Mouse (Mus musculus) CH12.LX (cell line): ENCODE measurements around the gene Prl3d2. TPM values are rescaled to one million over a fixed set of nuclear protein-coding genes. Genes with fewer than 3 reads are reported as not detected.
"Not testable (repeated sequence)": the region's sequence is repeated elsewhere in the genome, so short reads cannot be mapped to it uniquely, and the experiment has no call there.

Source experiments
- DNase-seq: peaks from one replicate; pipeline ENCODE4 v3.0.0-alpha.2; 2013; ENCODE audit errors: extremely low read depth
- H3K27ac ChIP-seq: 2 replicates; pipeline ENCODE4 v1.5.1; 2012; ENCODE audit warnings: low read depth, mild to moderate bottlenecking, control low read depth, moderate library complexity; ENCODE audit not compliant: insufficient read depth
- H3K27me3 ChIP-seq: replicated peaks from 2 replicates; pipeline ENCODE3; 2012; ENCODE audit warnings: inconsistent platforms
- H3K36me3 ChIP-seq, 2 experiments: replicated peaks in 1 of 2; 2 replicates each; pipeline versions ENCODE3 to v1.6.1; 2012; ENCODE audit warnings: inconsistent platforms in 1 of 2, low read length in 1 of 2, mild to moderate bottlenecking in 1 of 2, mixed read lengths in 1 of 2, moderate library complexity in 1 of 2; ENCODE audit not compliant: control insufficient read depth in 1 of 2, insufficient read depth in 1 of 2
- H3K4me1 ChIP-seq, 2 experiments: 2 replicates each; pipeline ENCODE4 v1.6.1; 2012; ENCODE audit warnings: inconsistent platforms in 1 of 2, moderate library complexity in 1 of 2; ENCODE audit not compliant: insufficient read depth in 2 of 2, control insufficient read depth in 1 of 2
- H3K4me2 ChIP-seq: 2 replicates; pipeline ENCODE4 v1.6.1; 2012; ENCODE audit warnings: low read depth, mild to moderate bottlenecking, control low read depth; ENCODE audit not compliant: poor library complexity, insufficient read depth, severe bottlenecking
- H3K4me3 ChIP-seq, 3 experiments: fragments of 150-350 bp in 1 of 3; sonication (generic) in 1 of 3; replicated peaks in 1 of 3; 2 replicates each; pipeline versions ENCODE3 to v1.5.1; 2011 to 2012; ENCODE audit warnings: low read depth in 2 of 3, low read length in 2 of 3, mild to moderate bottlenecking in 2 of 3, moderate library complexity in 2 of 3, control low read depth in 1 of 3, improper control_type of control experiment in 1 of 3, inconsistent platforms in 1 of 3, mixed read lengths in 1 of 3; ENCODE audit not compliant: poor library complexity in 1 of 3
- H3K79me2 ChIP-seq: replicated peaks from 2 replicates; pipeline ENCODE4 v1.6.1; 2012; ENCODE audit warnings: mild to moderate bottlenecking, moderate library complexity; ENCODE audit not compliant: control insufficient read depth, poor library complexity, insufficient read depth, severe bottlenecking; ENCODE audit errors: extremely low read depth
- H3K9ac ChIP-seq: 2 replicates; pipeline ENCODE4 v1.6.1; 2012; ENCODE audit warnings: low read depth, mild to moderate bottlenecking, control low read depth, moderate library complexity; ENCODE audit not compliant: insufficient read depth
- H3K9me3 ChIP-seq: replicated peaks from 2 replicates; pipeline ENCODE3; 2012; ENCODE audit warnings: low read length, inconsistent platforms, mixed read lengths
- IRF4 ChIP-seq: IDR thresholded peaks from 2 replicates; pipeline ENCODE4 v1.6.1; 2014; ENCODE audit warnings: low read depth, mild to moderate bottlenecking, inconsistent platforms, low read length, improper control_type of control experiment
- UBTF ChIP-seq: IDR thresholded peaks from 2 replicates; pipeline ENCODE4 v1.6.1; 2012; ENCODE audit warnings: low read depth, mild to moderate bottlenecking, inconsistent platforms, low read length, improper control_type of control experiment, moderate library complexity
- USF2 ChIP-seq: conservative IDR thresholded peaks from 2 replicates; pipeline ENCODE4 v1.6.1; 2011; ENCODE audit warnings: low read depth, low read length, improper control_type of control experiment
- dilution Hi-C: fragments of 300-500 bp; cut with MboI; formaldehyde crosslinking; loops from 2 replicates; pipeline ENCODE4 v1.14.3; 2020; ENCODE audit warnings: low sequenced_read_pairs; ENCODE audit not compliant: extremely low pct_unique_long_range_greater_than_20kb, extremely low pct_ligation_motif_present
- in situ Hi-C: fragments of 300-500 bp; cut with MboI; formaldehyde crosslinking; loops from 3 replicates; pipeline ENCODE4 v1.14.3; 2019; ENCODE audit warnings: low sequenced_read_pairs, low pct_ligation_motif_present, low pct_unique_long_range_greater_than_20kb, mixed read lengths
- polyA plus RNA-seq: library from polyadenylated mRNA; unstranded; fragments of >175 nt; gene quantifications from 2 replicates; pipeline ENCODE4 v1.2.1, GENCODE M21; 2012; ENCODE audit warnings: low read depth; ENCODE audit not compliant: insufficient read length
- total RNA-seq, 2 experiments: library from RNA; depleted of rRNA; stranded (reverse); fragments of 300-350 nt in 1 of 2; fragments of >200 nt in 1 of 2; gene quantifications; 2 replicates each; pipeline ENCODE4 v1.2.3; 2012 to 2014

The Prl3d2 gene
- total RNA-seq (2012; rRNA removed) = not detected in 2 replicates
- not detected in 2 replicates for total RNA-seq (2014; rRNA removed)
- polyA plus RNA-seq = not detected in 2 replicates

- H3K9ac ChIP-seq, in situ Hi-C loops, H3K4me1 ChIP-seq, H3K79me2 ChIP-seq, H3K9me3 ChIP-seq, DNase-seq, H3K4me2 ChIP-seq, H3K27me3 ChIP-seq, H3K36me3 ChIP-seq, H3K27ac ChIP-seq, dilution Hi-C loops, H3K4me3 ChIP-seq: not testable (repeated sequence)
Measured at GRCm38 (mm10) chr13:27121398-27121797, at the start of gene Prl3d2. Gene Prl3d2, plus strand, starts transcription at chr13:27121698.

- dilution Hi-C loops, H3K4me3 ChIP-seq, DNase-seq, H3K4me2 ChIP-seq, H3K27me3 ChIP-seq, in situ Hi-C loops, H3K4me1 ChIP-seq, H3K79me2 ChIP-seq, H3K9ac ChIP-seq, H3K36me3 ChIP-seq, H3K9me3 ChIP-seq, H3K27ac ChIP-seq: not testable (repeated sequence)
Measured at GRCm38 (mm10) chr13:27093890-27094289, 27.6 kb upstream of the Prl3d2 start, which contains the start of gene Prl3d1. Gene Prl3d1, plus strand, starts transcription at chr13:27094190.

GRCm38 (mm10) chr13:27148264-27148663 is 26.8 kb downstream of the Prl3d2 start:
- no peak for DNase-seq
- H3K4me1 ChIP-seq = no peaks in the 10 kb centered on the region
- no peaks in the 10 kb centered on the region for H3K79me2 ChIP-seq
- H3K4me2 ChIP-seq = no peak overlapping the region
- H3K27ac ChIP-seq = no peak overlapping the region
- in situ Hi-C loops (no loop called here), dilution Hi-C loops (no loop called here)
- H3K9me3 ChIP-seq = no peaks in the 10 kb centered on the region
- no peak overlapping the region for H3K4me3 ChIP-seq
- no peak for TF ChIP-seq USF2
- TF ChIP-seq UBTF = no peak
- TF ChIP-seq IRF4 = no peak
- TF ChIP-seq, all 38 proteins: peak for 0
- Histone ChIP-seq H3K36me3 (no peaks in the 10 kb centered on the region), H3K9ac (no peak overlapping the region), H3K27me3 (no peaks in the 10 kb centered on the region)

GRCm38 (mm10) chr13:27156490-27156889 is 35.0 kb downstream of the Prl3d2 start, which contains the start of gene Prl3d3:
Gene Prl3d3, plus strand, starts transcription at chr13:27156790.
- dilution Hi-C loops, DNase-seq, H3K4me1 ChIP-seq, in situ Hi-C loops, H3K9me3 ChIP-seq, H3K27ac ChIP-seq, H3K4me3 ChIP-seq, H3K79me2 ChIP-seq, H3K4me2 ChIP-seq, H3K36me3 ChIP-seq, H3K9ac ChIP-seq, H3K27me3 ChIP-seq: not testable (repeated sequence)

Other genes starting within 250 kb of the Prl3d2 start
- gene Prl, start 64.1 kb upstream of the Prl3d2 start, total RNA-seq (2012; rRNA removed) = not detected in 2 replicates
- not detected in 2 replicates for gene Prl, start 64.1 kb upstream of the Prl3d2 start, total RNA-seq (2014; rRNA removed)
- gene Prl, start 64.1 kb upstream of the Prl3d2 start, polyA plus RNA-seq = not detected in 2 replicates
- not detected in 2 replicates for gene Prl3d1, start 27.5 kb upstream of the Prl3d2 start, total RNA-seq (2012; rRNA removed)
- gene Prl3d1, start 27.5 kb upstream of the Prl3d2 start, total RNA-seq (2014; rRNA removed) = not detected in 2 replicates
- not detected in 2 replicates for gene Prl3d1, start 27.5 kb upstream of the Prl3d2 start, polyA plus RNA-seq
- not detected in 2 replicates for gene Prl3d3, start 35.1 kb downstream of the Prl3d2 start, total RNA-seq (2012; rRNA removed)
- not detected in 2 replicates for gene Prl3d3, start 35.1 kb downstream of the Prl3d2 start, total RNA-seq (2014; rRNA removed)
- gene Prl3d3, start 35.1 kb downstream of the Prl3d2 start, polyA plus RNA-seq = not detected in 2 replicates
- not detected in 2 replicates for gene Prl3c1, start 75.0 kb downstream of the Prl3d2 start, total RNA-seq (2012; rRNA removed)
- gene Prl3c1, start 75.0 kb downstream of the Prl3d2 start, total RNA-seq (2014; rRNA removed) = not detected in 2 replicates
- not detected in 2 replicates for gene Prl3c1, start 75.0 kb downstream of the Prl3d2 start, polyA plus RNA-seq
- gene Prl3b1, start 120.1 kb downstream of the Prl3d2 start, total RNA-seq (2012; rRNA removed) = not detected in 2 replicates
- not detected in 2 replicates for gene Prl3b1, start 120.1 kb downstream of the Prl3d2 start, total RNA-seq (2014; rRNA removed)
- not detected in 2 replicates for gene Prl3b1, start 120.1 kb downstream of the Prl3d2 start, polyA plus RNA-seq
- not detected in 2 replicates for gene Prl3a1, start 137.7 kb downstream of the Prl3d2 start, total RNA-seq (2012; rRNA removed)
- gene Prl3a1, start 137.7 kb downstream of the Prl3d2 start, total RNA-seq (2014; rRNA removed) = not detected in 2 replicates
- not detected in 2 replicates for gene Prl3a1, start 137.7 kb downstream of the Prl3d2 start, polyA plus RNA-seq
- not detected in 2 replicates for gene Prl6a1, start 190.9 kb downstream of the Prl3d2 start, total RNA-seq (2012; rRNA removed)
- not detected in 2 replicates for gene Prl6a1, start 190.9 kb downstream of the Prl3d2 start, total RNA-seq (2014; rRNA removed)
- gene Prl6a1, start 190.9 kb downstream of the Prl3d2 start, polyA plus RNA-seq = not detected in 2 replicates
- not detected in 2 replicates for gene Prl8a2, start 224.0 kb downstream of the Prl3d2 start, total RNA-seq (2012; rRNA removed)
- gene Prl8a2, start 224.0 kb downstream of the Prl3d2 start, total RNA-seq (2014; rRNA removed) = not detected in 2 replicates
- not detected in 2 replicates for gene Prl8a2, start 224.0 kb downstream of the Prl3d2 start, polyA plus RNA-seq